33 mouse cellular contexts compared by ENCODE assay signal in the genomic region with DNA sequence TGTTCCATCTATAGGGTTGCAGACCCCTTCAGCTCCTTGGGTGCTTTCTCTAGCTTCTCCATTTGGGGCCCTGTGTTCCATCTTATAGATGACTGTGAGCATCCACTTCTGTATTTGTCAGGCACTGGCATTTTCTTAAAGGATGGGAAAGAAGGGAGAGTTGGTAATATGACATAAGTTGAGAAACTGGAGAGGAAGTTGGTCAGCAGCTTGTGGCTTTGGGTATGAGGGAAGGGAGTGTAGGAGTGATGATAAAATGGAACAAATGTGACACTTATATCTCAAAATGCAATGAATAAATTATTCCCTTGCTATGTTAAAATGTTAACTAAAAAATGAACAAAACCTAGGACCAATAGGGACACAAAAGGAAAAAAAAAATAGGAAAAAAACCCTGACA. TPM values are rescaled to one million over a fixed set of nuclear protein-coding genes. Genes with fewer than 3 reads are reported as not detected.
"Had no signal": no experiment of that assay in that cellular context is flagged by ENCODE, and none has a peak within 500 bp of the region (broad histone marks: within the 10 kb centered on the region; RNA-seq: fewer than 3 reads in every experiment).

No protein-coding gene starts in this region.

RNA-seq across cellular contexts. Expression of gene Olfr111, which starts 16.8 kb away (rescaled TPM):
- total RNA-seq: gastrocnemius, adult 18-20 months; gastrocnemius, adult 8-10 months; gastrocnemius, postnatal 14 days; gastrocnemius, postnatal 36 days; heart, adult 18-20 months; heart, adult 8-10 months; heart, postnatal 10 days; heart, postnatal 25 days; heart, postnatal 4 days; layer of hippocampus, adult 2 months; layer of hippocampus, postnatal 10 days; layer of hippocampus, postnatal 25 days; left cerebral cortex, adult 2 months; left cerebral cortex, postnatal 14 days had no signal
- polyA plus RNA-seq: heart, embryonic 10.5 days; heart, embryonic 14.5 days; heart, embryonic 16.5 days; hindbrain, embryonic 10.5 days; hindbrain, embryonic 12.5 days; hindbrain, embryonic 14.5 days; hindbrain, embryonic 16.5 days; inflammation-experienced regulatory T-cells, adult 6 months; intestine, postnatal 0 days; kidney, embryonic 14.5 days; kidney, embryonic 16.5 days; limb, embryonic 10.5 days; limb, embryonic 12.5 days; liver, embryonic 12.5 days had no signal

RNA-seq across cellular contexts. Expression of gene Olfr110, which starts 32.3 kb away (rescaled TPM):
- total RNA-seq: gastrocnemius, adult 18-20 months; gastrocnemius, adult 8-10 months; gastrocnemius, postnatal 14 days; gastrocnemius, postnatal 36 days; heart, adult 18-20 months; heart, adult 8-10 months; heart, postnatal 10 days; heart, postnatal 25 days; heart, postnatal 4 days; layer of hippocampus, adult 2 months; layer of hippocampus, postnatal 10 days; layer of hippocampus, postnatal 25 days; left cerebral cortex, adult 2 months; left cerebral cortex, postnatal 14 days had no signal
- polyA plus RNA-seq: gonadal fat pad, adult 2 months; heart, embryonic 10.5 days; heart, embryonic 12.5 days; heart, embryonic 14.5 days; heart, embryonic 16.5 days; hindbrain, embryonic 10.5 days; hindbrain, embryonic 12.5 days; hindbrain, embryonic 14.5 days; hindbrain, embryonic 16.5 days; inflammation-experienced regulatory T-cells, adult 6 months; intestine, embryonic 15.5 days; intestine, postnatal 0 days; kidney, embryonic 14.5 days; kidney, embryonic 16.5 days; limb, embryonic 10.5 days; limb, embryonic 12.5 days; limb, embryonic 14.5 days; liver, embryonic 12.5 days had no signal

RNA-seq across cellular contexts. Expression of gene H2-M2, which starts 41.3 kb away (rescaled TPM):
- total RNA-seq: gastrocnemius, adult 18-20 months; gastrocnemius, adult 8-10 months; gastrocnemius, postnatal 14 days; gastrocnemius, postnatal 36 days; heart, postnatal 10 days; heart, postnatal 25 days; heart, postnatal 4 days; layer of hippocampus, adult 2 months; layer of hippocampus, postnatal 10 days; layer of hippocampus, postnatal 25 days; left cerebral cortex, adult 2 months; left cerebral cortex, postnatal 14 days; left cerebral cortex, postnatal 36 days had no signal
- polyA plus RNA-seq: gonadal fat pad, adult 2 months; heart, embryonic 10.5 days; heart, embryonic 12.5 days; heart, embryonic 14.5 days; hindbrain, embryonic 10.5 days; hindbrain, embryonic 12.5 days; hindbrain, embryonic 14.5 days; hindbrain, embryonic 16.5 days; intestine, embryonic 15.5 days; kidney, embryonic 14.5 days; kidney, embryonic 16.5 days; limb, embryonic 10.5 days; limb, embryonic 12.5 days; liver, embryonic 12.5 days had no signal

RNA-seq across cellular contexts. Expression of gene Olfr112, which starts 44.6 kb away (rescaled TPM):
- total RNA-seq: gastrocnemius, adult 18-20 months; gastrocnemius, adult 8-10 months; gastrocnemius, postnatal 14 days; gastrocnemius, postnatal 36 days; heart, adult 18-20 months; heart, adult 8-10 months; heart, postnatal 10 days; heart, postnatal 25 days; heart, postnatal 4 days; layer of hippocampus, adult 2 months; layer of hippocampus, postnatal 10 days; layer of hippocampus, postnatal 25 days; left cerebral cortex, adult 2 months; left cerebral cortex, postnatal 14 days; left cerebral cortex, postnatal 36 days had no signal
- polyA plus RNA-seq: gonadal fat pad, adult 2 months; heart, embryonic 10.5 days; heart, embryonic 12.5 days; heart, embryonic 14.5 days; heart, embryonic 16.5 days; hindbrain, embryonic 10.5 days; hindbrain, embryonic 12.5 days; hindbrain, embryonic 14.5 days; hindbrain, embryonic 16.5 days; inflammation-experienced regulatory T-cells, adult 6 months; intestine, embryonic 15.5 days; intestine, postnatal 0 days; kidney, embryonic 14.5 days; kidney, embryonic 16.5 days; limb, embryonic 10.5 days; limb, embryonic 12.5 days; limb, embryonic 14.5 days; liver, embryonic 12.5 days had no signal

RNA-seq across cellular contexts. Expression of gene Olfr113, which starts 52.9 kb away (rescaled TPM):
- total RNA-seq: gastrocnemius, adult 18-20 months; gastrocnemius, adult 8-10 months; gastrocnemius, postnatal 14 days; gastrocnemius, postnatal 36 days; heart, adult 18-20 months; heart, adult 8-10 months; heart, postnatal 10 days; heart, postnatal 25 days; heart, postnatal 4 days; layer of hippocampus, adult 2 months; layer of hippocampus, postnatal 10 days; layer of hippocampus, postnatal 25 days; left cerebral cortex, adult 2 months; left cerebral cortex, postnatal 14 days; left cerebral cortex, postnatal 36 days had no signal
- polyA plus RNA-seq: gonadal fat pad, adult 2 months; heart, embryonic 10.5 days; heart, embryonic 12.5 days; heart, embryonic 14.5 days; heart, embryonic 16.5 days; hindbrain, embryonic 10.5 days; hindbrain, embryonic 12.5 days; hindbrain, embryonic 14.5 days; hindbrain, embryonic 16.5 days; inflammation-experienced regulatory T-cells, adult 6 months; intestine, embryonic 15.5 days; intestine, postnatal 0 days; kidney, embryonic 14.5 days; kidney, embryonic 16.5 days; limb, embryonic 10.5 days; limb, embryonic 12.5 days; limb, embryonic 14.5 days; liver, embryonic 12.5 days had no signal
